Mouse (Mus musculus) C2C12 (cell line): ENCODE measurements around the gene Hdac6.

Experiments used
- CEBPB ChIP-seq: IDR thresholded peaks from one replicate; pipeline ENCODE4 v1.6.1; 2011; ENCODE audit warnings: low read depth, mild to moderate bottlenecking, control low read depth, moderate library complexity
- CTCF ChIP-seq: IDR thresholded peaks from one replicate; pipeline ENCODE4 v1.5.1; 2011; ENCODE audit not compliant: control insufficient read depth, insufficient read depth, insufficient read length
- MAX ChIP-seq: IDR thresholded peaks from one replicate; pipeline ENCODE4 v1.6.1; 2011; ENCODE audit warnings: mild to moderate bottlenecking, control low read depth
- USF1 ChIP-seq: IDR thresholded peaks from one replicate; pipeline ENCODE4 v1.6.1; 2011; ENCODE audit warnings: low read depth, mild to moderate bottlenecking, control low read depth, moderate library complexity

DNA sequence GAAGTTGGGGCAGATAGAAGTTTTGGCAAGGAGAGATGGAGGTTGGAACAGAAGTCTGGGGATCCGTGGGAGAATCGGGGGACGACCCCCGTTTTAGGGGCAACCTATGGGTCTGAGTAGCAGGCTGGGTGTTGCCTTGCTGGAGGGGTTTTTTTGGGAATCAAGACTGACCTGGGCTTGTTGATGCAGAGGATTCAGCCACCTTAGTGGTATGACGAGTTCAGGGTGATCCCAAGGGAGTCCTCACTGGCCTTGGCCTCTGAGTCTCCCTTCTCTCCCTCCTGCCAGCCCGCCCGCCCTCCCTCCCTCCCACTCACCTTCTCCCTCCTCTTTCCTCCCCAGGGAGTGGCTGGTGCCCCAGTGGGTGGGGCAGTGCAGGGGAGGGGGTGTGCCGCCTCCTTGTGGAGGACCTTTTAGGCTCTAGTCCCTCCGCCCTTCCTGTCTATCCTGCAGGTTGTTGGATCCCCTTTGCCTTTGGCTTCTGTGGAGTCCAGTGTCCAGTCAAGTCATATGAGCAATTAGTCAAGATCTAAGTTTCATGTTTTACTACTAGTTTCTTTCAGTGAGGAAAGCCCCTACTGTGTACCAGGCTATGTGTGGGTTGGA is 20.0 kb upstream of the Hdac6 start:
- no peak for TF ChIP-seq CTCF
- TF ChIP-seq CEBPB, result no peak
- no peak for TF ChIP-seq USF1
- TF ChIP-seq MAX, result no peak
